Mouse (Mus musculus) splenic B cell, adult 2 months (primary cell): ENCODE results near the gene Cct3.
"Not testable (repeated sequence)": the region's sequence is repeated elsewhere in the genome, so short reads cannot be mapped to it uniquely, and the experiment has no call there.

Experiments
- DNase-seq: peaks from one replicate; pipeline ENCODE4 v3.0.0-alpha.2; 2011; ENCODE audit warnings: low read depth, low spot score
- H3K27me3 ChIP-seq: 2 replicates; pipeline ENCODE4 v1.6.1; 2012; ENCODE audit warnings: mild to moderate bottlenecking, low read length, moderate library complexity, mixed read lengths; ENCODE audit not compliant: control insufficient read depth, poor library complexity, insufficient read depth, severe bottlenecking
- H3K36me3 ChIP-seq: 2 replicates; pipeline ENCODE4 v1.6.1; 2012; ENCODE audit warnings: mild to moderate bottlenecking, low read length, moderate library complexity, mixed read lengths; ENCODE audit not compliant: control insufficient read depth, poor library complexity, insufficient read depth, severe bottlenecking

Cct3 gene

DNA sequence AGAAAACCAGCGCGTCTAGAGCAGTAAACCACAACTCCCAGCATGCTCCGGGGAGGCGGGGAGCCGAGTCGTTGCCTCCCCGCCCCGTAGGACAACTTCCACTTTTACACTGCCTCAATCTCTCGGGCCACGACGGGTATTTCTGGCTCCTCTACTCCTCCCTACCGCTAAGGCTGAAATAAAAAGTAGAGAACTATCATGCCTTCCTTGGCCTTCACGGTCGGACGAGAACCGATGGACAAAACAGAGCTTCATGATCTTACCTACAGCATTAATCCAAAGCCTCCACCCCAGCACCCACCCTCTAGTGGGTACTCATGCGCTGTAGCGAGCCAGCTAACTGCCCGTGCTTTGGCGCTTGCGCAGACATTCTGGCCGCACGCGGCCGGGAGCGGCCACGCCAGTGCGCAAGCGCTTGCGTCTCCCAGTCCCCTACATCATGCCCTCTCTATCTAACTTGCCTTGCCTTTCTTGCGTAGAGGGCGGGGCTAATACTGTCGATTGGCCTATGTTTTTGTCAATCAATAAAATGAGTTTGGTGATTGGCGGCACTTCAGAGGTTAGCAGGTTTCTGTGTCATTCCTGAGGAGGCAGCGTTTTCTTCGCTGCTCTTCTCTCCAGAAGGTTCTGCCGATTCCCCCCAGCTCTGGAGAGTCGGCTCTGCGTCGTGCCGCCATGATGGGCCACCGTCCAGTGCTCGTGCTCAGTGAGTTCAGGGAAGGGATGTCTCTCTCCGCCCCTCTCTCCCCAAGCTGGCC lies at the start of gene Cct3, which contains the start of gene Tsacc:
TSS of gene Cct3 (plus strand) at position 556 of the 758 bp plus-strand sequence.
TSS of gene Tsacc (minus strand) at position 439 of the 758 bp plus-strand sequence.
- Histone ChIP-seq H3K27me3 (no peaks in the 10 kb centered on the region), H3K36me3 (peaks cover 12% of the 10 kb centered on the region)
- peak; percentile 100 for DNase-seq

DNA sequence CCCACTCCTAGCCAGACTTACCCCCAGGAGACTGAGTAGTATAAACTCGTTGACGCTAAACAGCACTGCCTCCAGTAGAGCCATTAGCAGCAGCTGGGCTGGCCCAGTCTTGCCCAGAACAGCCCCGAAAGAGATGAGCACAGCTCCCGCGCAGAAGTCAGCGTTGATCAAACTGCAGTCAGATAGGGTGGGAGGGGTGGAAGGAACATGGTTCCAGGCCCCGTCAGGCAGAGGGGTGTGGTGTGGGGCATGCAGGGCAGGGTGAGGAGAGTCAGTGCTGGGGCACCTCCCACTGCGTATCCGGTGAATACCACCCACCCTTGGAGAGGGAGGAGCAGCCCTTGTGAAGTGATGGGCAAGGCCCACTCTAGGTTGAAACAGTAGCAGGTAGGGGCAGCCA lies 49.2 kb upstream of the Cct3 start:
- no peaks in the 10 kb centered on the region for H3K27me3 ChIP-seq
- H3K36me3 ChIP-seq, result no peaks in the 10 kb centered on the region
- no peak for DNase-seq

DNA sequence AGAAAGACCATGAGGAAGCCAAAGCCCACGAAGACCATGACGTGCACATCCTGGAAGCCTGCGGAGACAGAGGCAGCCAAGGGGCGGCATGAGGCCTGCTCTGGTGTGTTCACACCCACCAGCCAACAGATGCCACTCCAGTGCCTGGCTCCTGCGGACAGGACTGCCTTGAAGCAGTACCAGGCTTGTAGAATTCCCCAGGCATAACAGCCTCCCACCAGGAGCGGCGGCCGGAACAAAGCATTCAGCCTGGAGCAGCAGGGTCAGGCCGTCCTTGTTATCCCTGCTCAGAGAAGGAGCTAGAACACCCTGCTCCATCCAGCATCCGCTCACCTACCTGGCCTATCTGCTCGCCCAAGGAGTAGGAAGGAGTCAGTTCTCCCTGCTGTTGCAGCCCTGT lies 48.5 kb upstream of the Cct3 start:
- Histone ChIP-seq H3K36me3 (no peaks in the 10 kb centered on the region), H3K27me3 (no peaks in the 10 kb centered on the region)
- DNase-seq, result no peak

DNA sequence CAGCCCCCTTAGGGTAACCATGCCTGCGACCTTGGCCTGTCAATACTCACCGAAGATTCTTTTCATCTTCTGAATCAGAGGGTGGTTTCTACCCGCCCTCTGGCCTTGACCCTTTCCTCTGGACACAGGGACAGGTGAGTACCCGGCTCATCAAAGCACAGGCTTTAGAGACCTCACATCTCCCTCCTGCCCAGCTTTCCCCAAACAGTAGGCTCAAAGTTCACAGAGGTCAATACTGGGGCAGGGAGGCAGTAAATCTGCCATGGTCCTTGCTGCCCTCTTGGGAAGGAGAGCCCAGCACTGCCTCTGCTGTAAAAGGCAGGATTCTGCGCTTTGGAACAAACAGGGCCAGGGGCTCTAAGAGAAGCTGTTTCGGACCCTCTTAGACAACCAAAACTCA lies 44.2 kb upstream of the Cct3 start:
- Histone ChIP-seq H3K27me3 (peaks cover under 1% of the 10 kb centered on the region; the same call in 1 of the 2 replicates), H3K36me3 (no peaks in the 10 kb centered on the region)
- no peak for DNase-seq

GRCm38 (mm10) chr3:88254268-88254926 lies 42.5 kb upstream of the Cct3 start, which contains the start of gene Rhbg:
Rhbg (minus strand) TSS chr3:88254709.
- H3K36me3 ChIP-seq, result no peaks in the 10 kb centered on the region
- DNase-seq, result peak; percentile 46
- H3K27me3 ChIP-seq, result peaks cover 1% of the 10 kb centered on the region; the same call in 1 of the 2 replicates

- H3K36me3 ChIP-seq, result no peaks in the 10 kb centered on the region
- no peak for DNase-seq
- H3K27me3 ChIP-seq, result peaks cover 1% of the 10 kb centered on the region; the same call in 1 of the 2 replicates
These were observed 41.0 kb upstream of the Cct3 start for GRCm38 (mm10) chr3:88255950-88256349.

GRCm38 (mm10) chr3:88256382-88256781 lies 40.5 kb upstream of the Cct3 start:
- H3K36me3 ChIP-seq, result no peaks in the 10 kb centered on the region
- H3K27me3 ChIP-seq, result peaks cover 1% of the 10 kb centered on the region; the same call in 1 of the 2 replicates
- no peak for DNase-seq

DNA sequence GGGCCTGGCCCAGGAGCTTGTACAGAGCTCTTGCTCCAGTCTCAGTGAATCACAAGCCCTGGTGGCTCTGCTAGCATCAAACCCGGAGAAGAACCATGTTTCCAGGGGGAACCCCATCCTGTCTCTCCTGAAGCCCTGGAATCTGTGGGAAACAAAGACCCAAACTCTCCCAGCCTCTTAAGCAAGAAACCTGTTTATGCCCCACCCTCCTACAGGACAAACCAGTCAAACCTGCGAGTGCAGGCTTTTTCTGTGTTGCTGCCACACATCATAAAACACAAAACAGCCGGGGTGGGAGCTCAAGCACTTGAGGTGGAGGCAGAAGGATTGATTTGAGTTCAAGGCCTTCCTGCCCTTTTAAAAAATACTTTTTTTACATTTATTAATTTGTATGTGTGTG lies 34.6 kb upstream of the Cct3 start:
- Histone ChIP-seq H3K27me3 (peaks cover 1% of the 10 kb centered on the region; the same call in 1 of the 2 replicates), H3K36me3 (no peaks in the 10 kb centered on the region)
- no peak for DNase-seq

DNA sequence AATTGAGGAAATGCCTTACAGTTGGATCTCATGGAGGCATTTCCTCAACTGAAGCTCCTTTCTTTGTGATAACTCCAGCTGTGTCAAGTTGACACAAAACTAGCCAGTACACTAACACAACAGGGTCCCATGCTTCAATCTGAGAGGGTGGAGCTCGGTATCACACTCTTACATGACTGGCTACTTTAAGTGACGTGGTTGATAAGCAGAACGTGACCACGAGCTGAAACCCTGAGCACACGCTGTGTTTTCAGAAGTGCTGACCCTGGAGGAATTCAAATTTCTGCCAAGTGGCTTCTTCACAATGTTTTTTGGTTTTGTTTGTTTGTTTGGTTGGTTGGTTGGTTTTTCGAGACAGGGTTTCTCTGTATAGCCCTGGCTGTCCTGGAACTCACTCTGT lies 28.9 kb upstream of the Cct3 start:
- H3K27me3 ChIP-seq, DNase-seq, H3K36me3 ChIP-seq: not testable (repeated sequence)

DNA sequence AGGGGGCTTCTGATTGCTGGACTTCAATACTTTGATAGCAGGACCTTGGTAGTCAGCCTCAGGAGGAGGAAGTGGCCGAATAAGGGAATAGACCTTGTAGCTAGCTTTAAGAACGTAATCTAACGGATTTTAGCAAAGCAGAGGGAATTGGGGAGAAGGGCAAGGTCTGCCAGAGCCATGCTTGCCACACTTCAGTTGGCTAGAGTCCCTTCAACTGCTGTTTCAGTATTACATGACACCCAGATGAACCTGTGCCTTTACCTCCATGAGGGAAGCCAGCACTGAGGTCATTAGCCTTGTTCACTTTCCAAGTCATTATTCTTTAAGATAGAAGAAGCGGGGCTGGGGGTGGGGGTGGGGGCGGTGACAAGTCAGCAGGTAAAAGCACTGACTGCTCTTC lies 27.9 kb upstream of the Cct3 start:
- Histone ChIP-seq H3K27me3 (no peaks in the 10 kb centered on the region), H3K36me3 (no peaks in the 10 kb centered on the region)
- no peak for DNase-seq

- not testable (repeated sequence) for DNase-seq, H3K36me3 ChIP-seq, H3K27me3 ChIP-seq
These were observed 25.6 kb upstream of the Cct3 start for GRCm38 (mm10) chr3:88271298-88271697.

DNA sequence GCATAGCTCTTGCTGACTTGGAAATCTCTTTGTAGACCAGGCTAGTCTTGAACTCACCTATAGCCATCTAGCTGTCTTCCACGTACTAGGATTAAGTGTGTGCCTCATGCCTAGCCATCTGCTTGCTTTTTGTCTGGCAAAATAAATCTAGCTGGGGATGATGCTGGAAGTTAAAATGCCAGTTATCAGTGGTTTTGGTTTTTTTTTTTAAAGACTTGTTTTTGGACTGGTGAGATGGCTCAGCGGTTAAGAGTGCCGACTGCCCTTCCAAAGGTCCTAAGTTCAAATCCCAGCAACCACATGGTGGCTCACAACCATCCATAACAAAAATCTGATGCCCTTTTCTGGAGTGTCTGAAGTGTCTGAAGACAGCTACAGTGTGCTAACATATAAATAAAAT lies 25.1 kb upstream of the Cct3 start:
- Histone ChIP-seq H3K36me3 (no peaks in the 10 kb centered on the region), H3K27me3 (no peaks in the 10 kb centered on the region)
- DNase-seq, result no peak

DNA sequence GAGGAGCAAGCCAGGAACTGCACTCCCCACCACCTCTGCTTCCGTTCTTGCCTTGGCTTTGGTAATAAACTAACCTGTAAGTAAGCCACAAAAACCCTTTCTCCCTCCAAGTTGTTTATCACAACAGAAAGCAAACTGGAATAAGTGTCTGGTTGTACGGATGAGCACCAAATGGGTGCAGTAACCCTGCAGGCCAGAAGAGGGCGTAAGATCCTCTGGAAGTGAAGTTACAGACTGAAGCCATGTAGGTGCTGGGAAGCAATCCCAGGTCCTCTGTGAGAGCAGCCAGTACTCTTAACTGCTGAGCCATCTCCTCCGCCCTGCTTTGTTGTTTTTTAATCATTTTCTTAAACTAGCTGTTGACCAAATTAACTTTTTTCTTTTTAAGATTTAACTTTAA lies 22.9 kb upstream of the Cct3 start:
- no peaks in the 10 kb centered on the region for H3K27me3 ChIP-seq
- no peak for DNase-seq
- no peaks in the 10 kb centered on the region for H3K36me3 ChIP-seq

DNA sequence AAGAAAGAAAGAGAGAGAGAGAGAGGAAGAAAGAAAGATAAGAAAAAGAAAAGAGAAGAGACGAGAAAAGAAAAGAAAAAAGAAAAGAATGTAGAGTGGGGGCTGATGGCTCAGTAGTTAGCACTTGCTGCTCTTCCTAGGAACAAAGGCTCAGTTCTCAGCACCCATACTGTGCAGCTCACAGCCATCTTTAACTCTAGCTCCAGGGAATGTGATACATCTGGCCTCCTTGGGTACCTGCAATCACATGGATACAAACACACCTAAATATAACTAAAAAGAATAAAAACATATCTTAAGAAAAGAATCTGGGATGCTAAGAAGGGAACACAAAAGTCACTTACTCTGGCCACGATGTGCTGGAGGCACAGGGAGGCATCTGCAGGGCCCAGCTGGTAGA lies 20.8 kb upstream of the Cct3 start:
- H3K36me3 ChIP-seq, result no peaks in the 10 kb centered on the region
- no peak for DNase-seq
- H3K27me3 ChIP-seq, result no peaks in the 10 kb centered on the region

GRCm38 (mm10) chr3:88276529-88277143 lies 20.3 kb upstream of the Cct3 start:
- Histone ChIP-seq H3K36me3 (no peaks in the 10 kb centered on the region), H3K27me3 (no peaks in the 10 kb centered on the region)
- DNase-seq, result no peak
